Comparison of ENCODE assay signal across 17 mouse cellular contexts in the genomic region with DNA sequence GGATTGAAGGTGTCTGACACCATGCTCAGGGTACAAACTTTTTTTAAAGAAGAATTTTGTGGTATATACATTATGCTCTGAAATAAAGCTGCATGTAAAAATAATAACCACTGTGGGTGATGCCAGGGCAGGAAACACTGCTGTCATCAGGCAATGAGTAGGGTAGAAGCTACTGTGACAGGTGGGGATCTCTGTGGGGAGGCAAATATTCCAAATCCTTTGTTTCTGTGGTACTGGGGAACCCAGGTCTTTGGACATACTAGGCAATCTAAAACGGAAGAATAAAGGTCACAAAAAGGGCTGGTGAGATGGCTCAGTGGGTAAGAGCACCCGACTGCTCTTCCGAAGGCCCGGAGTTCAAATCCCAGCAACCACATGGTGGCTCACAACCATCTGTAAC.
"Had no signal": no experiment of that assay in that cellular context is flagged by ENCODE, and none has a peak within 500 bp of the region (broad histone marks: within the 10 kb centered on the region; RNA-seq: fewer than 3 reads in every experiment).

No protein-coding gene starts in this region.

- DNase-seq: lung, adult 18-20 months; lung, embryonic 14.5 days; lung, postnatal 10 days; lung, postnatal 4 days; midbrain, embryonic 14.5 days; right cerebral cortex, postnatal 14 days; thymus, adult 18-20 months; thymus, postnatal 14 days; thymus, postnatal 36 days had no signal

- H3K4me3 ChIP-seq: midbrain, embryonic 10.5 days; midbrain, embryonic 12.5 days; myocyte; neural tube, embryonic 13.5 days; neural tube, embryonic 15.5 days; stomach, embryonic 15.5 days had no signal

- H3K27ac ChIP-seq: midbrain, embryonic 10.5 days; midbrain, embryonic 12.5 days; neural tube, embryonic 13.5 days; neural tube, embryonic 15.5 days; stomach, embryonic 15.5 days; stomach, postnatal 0 days had no signal

- ATAC-seq: midbrain, embryonic 16.5 days had no signal
